Mouse (Mus musculus): ENCODE results near the gene Ankrd13a. TPM values are rescaled to one million over a fixed set of nuclear protein-coding genes. Genes with fewer than 3 reads are reported as not detected.

Gene Ankrd13a
- 367 and 441 TPM in 2 replicates for polyA plus RNA-seq (2012)

DNA sequence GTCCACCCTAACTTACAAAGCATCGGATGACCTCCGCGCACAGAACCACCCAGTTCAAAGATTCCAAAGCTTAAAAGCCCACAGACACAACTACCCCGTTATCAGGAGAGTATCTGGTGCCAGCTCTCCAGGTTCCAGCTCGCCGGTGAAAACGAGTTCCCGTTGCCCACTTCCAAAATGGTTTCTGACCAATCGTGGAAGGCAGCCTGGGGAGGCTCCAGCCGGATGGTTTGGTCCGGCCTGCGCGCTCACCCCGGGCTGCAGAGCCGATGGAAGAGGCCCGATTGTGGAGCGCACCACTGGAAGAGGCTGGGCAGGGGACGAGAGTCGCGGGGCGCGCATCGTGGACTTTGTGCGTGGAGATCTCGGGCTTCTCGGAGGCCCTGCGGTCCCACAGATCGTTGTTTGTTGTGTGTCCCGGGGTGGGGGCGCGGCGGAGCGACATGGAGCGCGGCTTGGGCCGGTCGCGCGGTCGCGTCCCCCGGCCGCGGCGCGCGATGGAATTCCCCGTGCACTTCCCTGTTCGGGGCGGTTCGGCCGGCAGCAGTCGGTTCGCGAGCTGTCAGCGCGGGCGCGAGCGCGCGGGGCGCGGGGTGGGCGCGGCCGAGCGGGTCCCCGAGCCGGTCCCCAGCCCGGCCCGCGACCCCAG is at the start of gene Ankrd13a:
Ankrd13a (plus strand) TSS at position 275 of the 649 bp plus-strand sequence.
- TF ChIP-seq GATA1 (IDR thresholded peaks at IDR 0.05; ENCODE audit: low read length), result no peak

GRCm38 (mm10) chr5:114728160-114728559 is 46.3 kb upstream of the Ankrd13a start:
- TF ChIP-seq GATA1 (IDR thresholded peaks at IDR 0.05; ENCODE audit: low read length), result no peak

DNA sequence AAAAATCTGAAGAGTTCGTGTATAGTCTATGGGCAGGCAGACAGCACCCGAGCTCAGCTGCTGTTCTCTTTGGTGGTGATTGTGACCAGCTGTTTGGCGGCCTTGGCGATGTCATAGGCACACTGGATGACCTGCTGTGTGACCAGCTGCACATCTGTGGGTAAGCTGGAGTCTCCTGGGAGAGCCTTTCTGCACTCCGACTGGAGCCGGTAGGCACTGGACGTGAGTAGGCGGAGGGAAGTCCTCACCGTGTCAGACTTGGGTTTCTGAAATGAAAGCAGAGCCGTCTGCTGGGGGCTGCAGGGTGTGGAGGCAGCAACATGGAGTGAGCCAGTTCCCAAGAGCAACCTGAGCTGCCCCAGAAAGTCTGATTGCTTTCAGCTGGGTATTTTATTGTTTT is 44.3 kb upstream of the Ankrd13a start:
- TF ChIP-seq GATA1 (IDR thresholded peaks at IDR 0.05; ENCODE audit: low read length), result no peak

DNA sequence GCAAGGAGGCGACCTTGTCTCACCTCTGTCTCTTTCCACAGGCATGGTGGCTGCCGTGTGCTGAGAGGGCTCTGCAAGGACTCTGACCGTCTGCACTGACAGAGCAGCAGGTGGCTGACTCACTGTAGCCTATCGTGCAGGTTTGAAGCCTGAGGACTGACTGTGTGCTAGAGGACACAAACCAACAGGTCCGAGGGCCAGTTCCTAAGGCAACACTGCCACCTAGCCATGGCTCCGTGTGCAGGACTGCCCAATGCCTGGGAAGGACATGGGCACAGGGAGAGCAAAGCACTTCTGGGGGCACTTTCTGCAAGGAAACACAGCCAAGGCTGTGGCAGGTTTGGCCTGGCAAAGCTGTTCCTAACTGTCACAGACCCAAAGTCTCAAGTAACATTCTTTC is 43.0 kb upstream of the Ankrd13a start:
- no peak for TF ChIP-seq GATA1 (IDR thresholded peaks at IDR 0.05; ENCODE audit: low read length)

DNA sequence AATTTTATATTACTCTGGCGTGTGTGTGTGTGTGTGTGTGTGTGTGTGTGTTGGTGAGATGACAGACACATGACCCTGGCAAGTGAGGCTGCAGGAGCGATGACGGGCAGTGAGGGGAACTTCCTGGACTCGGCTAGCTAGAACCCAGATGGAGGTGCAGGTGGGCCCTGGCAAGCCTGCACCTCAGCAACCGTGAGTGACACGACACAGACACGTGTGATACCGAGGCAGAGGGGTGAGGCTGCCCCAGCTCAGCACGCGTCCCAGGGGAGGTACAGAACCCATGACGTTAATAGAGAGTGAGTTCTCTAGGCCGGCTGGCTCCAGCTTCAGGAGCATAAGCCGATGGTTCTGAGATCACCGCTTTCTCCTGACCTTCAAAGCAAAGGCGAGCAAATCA is 42.5 kb upstream of the Ankrd13a start:
- no peak for TF ChIP-seq GATA1 (IDR thresholded peaks at IDR 0.05; ENCODE audit: low read length)

DNA sequence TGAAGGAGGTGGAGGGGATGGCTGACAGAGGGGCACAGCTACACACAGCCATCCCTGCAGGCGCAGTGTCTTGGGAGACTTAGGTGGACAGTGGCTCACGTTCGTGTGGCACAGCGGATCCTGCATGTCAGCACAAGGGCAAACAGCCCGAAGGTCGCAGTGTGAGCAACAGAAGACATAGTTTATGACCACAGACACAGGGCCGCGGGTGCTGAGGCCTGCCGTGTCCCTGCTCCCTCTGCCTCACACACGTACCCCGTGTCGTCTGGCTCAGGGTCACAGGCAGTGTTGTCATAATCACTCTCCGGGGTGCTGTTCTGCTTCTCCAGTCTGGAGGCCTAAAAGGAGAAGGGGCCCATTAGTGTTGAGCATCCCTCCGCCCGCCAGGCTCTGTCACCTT is 40.9 kb upstream of the Ankrd13a start:
- no peak for TF ChIP-seq GATA1 (IDR thresholded peaks at IDR 0.05; ENCODE audit: low read length)

DNA sequence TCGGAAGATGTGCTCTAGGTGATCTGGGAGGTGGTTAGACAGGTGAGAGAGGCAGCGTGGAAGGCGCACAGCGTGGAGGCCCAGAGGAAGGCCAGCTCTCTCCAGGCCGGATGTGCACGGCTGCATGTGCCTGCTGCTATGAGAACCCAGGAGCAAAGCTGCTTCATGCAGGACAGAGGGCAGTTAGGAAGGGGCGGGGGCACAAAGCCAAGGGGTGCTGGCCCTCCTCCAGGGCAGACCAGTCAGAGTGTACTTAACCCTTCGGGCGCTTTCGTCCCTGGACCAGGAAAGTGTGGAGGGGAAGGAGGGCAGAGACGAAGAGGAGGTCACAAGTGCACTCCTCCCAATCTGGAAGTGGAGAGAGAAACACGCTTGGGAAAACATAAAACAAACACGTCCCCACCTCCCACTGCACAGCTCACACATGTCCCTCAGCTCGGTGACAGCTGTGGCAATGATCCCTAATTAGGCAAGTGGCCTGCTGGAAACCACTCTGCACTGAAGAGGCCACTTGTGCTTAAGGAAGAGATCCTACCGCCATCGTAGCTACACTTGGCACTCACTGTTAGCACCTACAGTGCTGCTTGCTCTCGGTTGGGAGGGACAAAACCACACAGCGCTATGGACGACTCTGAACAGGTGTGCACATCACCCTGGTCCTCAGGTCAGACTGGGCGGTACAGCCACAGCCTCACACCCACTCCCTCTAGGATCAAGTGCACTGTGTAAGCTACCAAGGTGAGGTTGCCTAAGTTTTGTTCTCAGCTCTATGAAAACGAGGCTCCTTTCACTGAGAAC is 37.2 kb upstream of the Ankrd13a start:
- TF ChIP-seq GATA1 (IDR thresholded peaks at IDR 0.05; ENCODE audit: low read length), result no peak

GRCm38 (mm10) chr5:114738707-114739241 is 35.7 kb upstream of the Ankrd13a start:
- no peak for TF ChIP-seq GATA1 (IDR thresholded peaks at IDR 0.05; ENCODE audit: low read length)

GRCm38 (mm10) chr5:114740595-114740994 is 33.9 kb upstream of the Ankrd13a start:
- TF ChIP-seq GATA1 (IDR thresholded peaks at IDR 0.05; ENCODE audit: low read length), result no peak

GRCm38 (mm10) chr5:114742572-114742971 is 31.9 kb upstream of the Ankrd13a start:
- no peak for TF ChIP-seq GATA1 (IDR thresholded peaks at IDR 0.05; ENCODE audit: low read length)

- no peak for TF ChIP-seq GATA1 (IDR thresholded peaks at IDR 0.05; ENCODE audit: low read length)
Measured at GRCm38 (mm10) chr5:114742998-114743696, 31.3 kb upstream of the Ankrd13a start.

- TF ChIP-seq GATA1 (IDR thresholded peaks at IDR 0.05; ENCODE audit: low read length), result no peak
Measured at GRCm38 (mm10) chr5:114743697-114744090, 30.8 kb upstream of the Ankrd13a start.

DNA sequence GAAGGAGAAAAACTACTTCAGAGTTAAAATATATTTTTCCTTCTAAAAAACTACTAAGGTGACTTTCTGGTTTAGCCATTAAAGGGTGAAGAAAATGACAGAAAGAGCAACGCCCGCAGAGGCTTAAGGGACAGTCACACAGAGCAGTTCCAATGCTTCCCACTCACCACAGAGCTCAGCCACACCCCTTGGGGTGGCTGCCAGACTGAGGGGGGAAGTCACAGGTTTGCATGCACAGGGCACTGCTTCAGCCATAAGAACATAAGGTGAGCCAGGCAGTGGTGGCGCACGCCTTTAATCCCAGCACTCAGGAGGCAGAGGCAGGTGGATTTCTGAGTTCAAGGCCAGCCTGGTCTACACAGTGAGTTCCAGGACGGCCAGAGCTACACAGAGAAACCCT is 28.9 kb upstream of the Ankrd13a start:
- TF ChIP-seq GATA1 (IDR thresholded peaks at IDR 0.05; ENCODE audit: low read length), result no peak

DNA sequence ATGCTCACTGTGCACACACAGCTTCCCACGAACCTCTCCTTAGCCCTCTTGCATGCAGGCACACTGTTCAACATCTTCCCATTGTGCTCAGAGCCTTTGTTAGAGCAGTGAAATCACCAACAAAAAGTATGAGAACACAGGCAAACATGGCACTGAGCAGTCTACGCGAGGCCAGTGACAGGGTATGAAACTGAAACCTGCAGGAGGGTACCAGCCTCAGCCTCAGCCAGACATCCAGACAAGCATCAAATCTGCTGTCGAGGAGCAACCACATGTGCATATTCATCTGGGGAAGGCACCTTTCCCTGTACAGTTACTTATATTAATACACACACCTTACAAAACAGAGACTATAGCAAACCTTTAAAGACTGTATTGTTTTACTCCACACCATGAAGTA is 27.6 kb upstream of the Ankrd13a start:
- no peak for TF ChIP-seq GATA1 (IDR thresholded peaks at IDR 0.05; ENCODE audit: low read length)

- TF ChIP-seq GATA1 (IDR thresholded peaks at IDR 0.05; ENCODE audit: low read length), result no peak
Measured at GRCm38 (mm10) chr5:114747521-114747920, 27.0 kb upstream of the Ankrd13a start.

DNA sequence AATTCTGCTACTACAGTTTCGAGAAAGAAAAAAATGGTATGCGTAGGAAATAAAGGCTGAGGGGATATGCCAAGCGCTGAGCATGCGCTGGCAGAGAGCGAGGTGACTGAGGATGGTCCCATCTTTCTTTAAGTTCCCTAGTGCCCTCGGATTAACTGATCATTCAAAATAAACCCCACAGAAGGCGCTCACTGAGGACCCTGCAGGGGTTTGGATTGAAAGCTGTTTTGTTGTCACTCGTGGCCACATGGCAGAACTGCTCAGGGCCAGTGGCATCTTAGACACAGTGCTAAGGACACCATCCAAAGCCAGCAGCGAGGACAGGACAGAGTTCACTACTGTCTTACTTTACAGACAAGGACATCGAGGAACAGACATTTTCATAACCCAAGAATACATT is 24.2 kb upstream of the Ankrd13a start:
- TF ChIP-seq GATA1 (IDR thresholded peaks at IDR 0.05; ENCODE audit: low read length), result no peak

Measured in G1E-ER4 (cell line).